Mouse (Mus musculus) spleen, adult 2 months (tissue): ENCODE data around the gene Zfp748.

Source experiments
- CTCF ChIP-seq: fragments of 200-500 bp; IDR thresholded peaks from 2 replicates; pipeline ENCODE4 v1.5.1; 2011; ENCODE audit warnings: mild to moderate bottlenecking, inconsistent platforms; ENCODE audit not compliant: insufficient read depth, insufficient read length, insufficient replicate concordance; ENCODE audit errors: extremely low read depth
- POLR2A ChIP-seq: fragments of 200-500 bp; IDR thresholded peaks from 2 replicates; pipeline ENCODE4 v1.6.1; 2011; ENCODE audit warnings: low read depth, low read length, inconsistent platforms

GRCm38 (mm10) chr13:67525753-67526410 is 27.7 kb downstream of the Zfp748 start, which contains the start of the genes Gm26965 and Zfp87:
- TF ChIP-seq POLR2A (peak; percentile 71), CTCF (no peak)
